In genomic region chr9:54689446-54689845, GRCm38 (mm10) we compare ENCODE assay signal across 14 mouse cellular contexts.
"Had no signal": no experiment of that assay in that cellular context is flagged by ENCODE, and none has a peak within 500 bp of the region (broad histone marks: within the 10 kb centered on the region; RNA-seq: fewer than 3 reads in every experiment).

No protein-coding gene starts in this region.

- H3K9ac ChIP-seq: neural tube, embryonic 13.5 days; stomach, embryonic 15.5 days had no signal

- H3K4me2 ChIP-seq: neural tube, embryonic 13.5 days; stomach, embryonic 15.5 days had no signal

- H3K27me3 ChIP-seq: stomach, embryonic 15.5 days had no signal

- DNase-seq: right cerebral cortex, adult 18-20 months; right cerebral cortex, postnatal 14 days; right cerebral cortex, postnatal 25 days; right cerebral cortex, postnatal 4 days; spleen, adult 18-20 months; thymus, adult 18-20 months; thymus, adult 2 months; thymus, postnatal 14 days; thymus, postnatal 25 days; thymus, postnatal 36 days; thymus, postnatal 4 days had no signal

- H3K4me1 ChIP-seq: stomach, embryonic 15.5 days had no signal

- H3K9me3 ChIP-seq: neural tube, embryonic 13.5 days; stomach, embryonic 15.5 days had no signal

- H3K4me3 ChIP-seq: neural tube, embryonic 13.5 days; stomach, embryonic 15.5 days had no signal

- H3K27ac ChIP-seq: neural tube, embryonic 13.5 days; stomach, embryonic 15.5 days; stomach, postnatal 0 days had no signal

- H3K36me3 ChIP-seq: neural tube, embryonic 13.5 days; stomach, embryonic 15.5 days had no signal
